Mouse (Mus musculus): ENCODE measurements at regions not wholly inside any gene's neighbourhood (a gene's known extent, or its start where the extent isn't known, plus 50 kb on each side); places are given as distances from the start of the nearest gene placed in this dataset.
A peak's percentile ranks its signal among the peaks of the same experiment; 100 is the strongest.

DNA sequence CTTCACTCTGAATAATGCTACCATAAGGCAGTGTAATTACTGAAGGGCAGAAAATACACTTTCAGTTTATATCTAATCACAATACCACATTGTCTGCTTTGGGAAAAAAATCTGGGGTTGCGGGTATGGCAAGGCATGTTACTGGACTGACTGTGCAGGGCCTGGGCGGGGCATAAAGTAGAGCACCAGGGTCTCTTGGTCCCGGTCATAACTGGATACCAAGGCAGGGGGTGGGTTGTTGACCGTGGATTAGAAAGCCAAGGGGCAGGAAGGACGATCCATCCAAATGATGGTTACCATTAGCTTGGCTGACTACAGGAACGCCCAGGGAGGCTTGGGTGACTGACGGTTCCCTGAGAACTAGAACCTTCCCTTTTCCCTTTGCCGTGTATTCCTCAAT lies 119.2 kb upstream of the Sox14 start:
- peaks cover 43% of the 10 kb centered on the region for H3K27me3 ChIP-seq (ENCODE audit: insufficient read depth, low read length)

DNA sequence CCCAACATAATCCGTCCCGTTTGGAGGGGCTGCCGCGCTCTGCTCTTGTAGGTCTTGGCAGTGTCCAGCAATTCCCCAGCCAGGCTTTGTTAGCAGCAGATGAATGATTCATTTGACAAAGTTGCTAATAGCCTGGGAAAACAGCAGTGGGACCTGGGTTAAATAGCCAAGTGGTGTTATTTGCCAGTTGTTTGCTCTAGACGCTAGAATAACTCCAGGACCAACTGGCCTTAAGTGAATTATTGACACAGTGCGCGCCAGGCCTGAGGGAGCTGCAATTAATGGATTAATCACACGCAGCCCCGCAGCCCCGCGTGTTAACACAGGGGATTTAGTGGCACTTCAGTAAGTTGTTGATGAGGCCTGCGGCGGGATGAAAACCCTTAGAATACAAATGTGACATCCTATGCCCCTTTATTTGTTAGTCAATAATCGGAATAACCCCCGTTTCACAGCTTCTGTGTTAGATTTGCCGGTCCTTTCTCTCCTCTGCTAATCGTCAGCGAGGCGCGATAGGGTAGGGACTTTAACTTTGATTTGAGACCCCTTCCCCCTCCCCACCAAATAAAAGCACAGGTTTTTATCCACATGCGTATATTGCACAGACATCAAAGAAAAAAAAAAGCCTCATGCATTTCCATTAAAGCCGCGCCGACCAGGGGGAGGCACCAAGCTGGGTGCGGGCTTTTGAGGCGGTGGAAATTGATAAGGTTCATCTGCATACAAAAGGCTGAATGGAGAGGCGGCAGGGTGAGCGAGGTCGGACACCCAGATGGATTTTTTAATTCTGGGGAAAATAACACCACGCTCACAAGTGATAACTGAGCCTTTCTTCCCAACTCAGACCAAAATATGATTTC lies 118.5 kb upstream of the Sox14 start:
- H3K4me3 ChIP-seq (ENCODE audit: low read length), result peak overlapping the region; percentile 22
- no peak overlapping the region for H3K27ac ChIP-seq (ENCODE audit: low read length)

More for the DNA sequence above, 119.2 kb upstream of the Sox14 start:
- no peak overlapping the region for H3K4me2 ChIP-seq (replicated peaks; ENCODE audit: low read depth, low read length)
- 44% methylated on average over 8 of the region's 8 CpGs for WGBS
- H3K9ac ChIP-seq (replicated peaks; ENCODE audit: low read length), result no peak overlapping the region
- H3K4me1 ChIP-seq (ENCODE audit: insufficient read depth, low read length), result peaks cover 12% of the 10 kb centered on the region
- H3K4me3 ChIP-seq (ENCODE audit: low read length), result no peak overlapping the region
- no peaks in the 10 kb centered on the region for H3K36me3 ChIP-seq (ENCODE audit: insufficient read depth, low read length)
- H3K27ac ChIP-seq (ENCODE audit: low read length), result no peak overlapping the region
- no peaks in the 10 kb centered on the region for H3K9me3 ChIP-seq (ENCODE audit: low read length)
- ATAC-seq (ENCODE audit: low FRiP score, low TSS enrichment), result no peak

DNA sequence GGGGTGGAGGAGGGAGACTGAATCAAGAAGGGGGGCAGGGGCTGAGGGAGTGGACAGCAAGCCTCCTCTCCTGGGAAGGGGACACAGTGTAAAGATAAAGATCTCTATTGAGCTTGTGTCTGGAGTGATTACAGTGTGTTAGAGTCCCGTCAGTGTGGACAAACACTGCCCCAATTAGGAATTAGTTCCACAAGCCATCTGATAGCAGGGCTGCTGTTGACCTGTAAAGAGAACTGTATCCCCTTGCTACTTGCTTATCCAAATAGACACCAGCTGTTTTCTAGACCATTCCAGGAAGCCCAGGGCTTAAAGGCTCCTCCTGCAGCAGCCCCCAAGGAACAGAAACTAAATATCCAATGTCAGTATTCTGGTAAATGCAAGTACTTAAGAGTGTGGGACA lies 111.4 kb upstream of the Sox14 start:
- Histone ChIP-seq H3K4me1 (ENCODE audit: insufficient read depth, low read length) (no peaks in the 10 kb centered on the region), H3K27me3 (ENCODE audit: insufficient read depth, low read length) (0 out of 2 replicates have a peak, but pooled peaks cover 3% of the 10 kb centered on the region), H3K4me2 (replicated peaks; ENCODE audit: low read depth, low read length) (no peak overlapping the region), H3K4me3 (ENCODE audit: low read length) (no peak overlapping the region), H3K27ac (ENCODE audit: low read length) (no peak overlapping the region), H3K9ac (replicated peaks; ENCODE audit: low read length) (no peak overlapping the region), H3K9me3 (ENCODE audit: low read length) (no peaks in the 10 kb centered on the region; the same call in 1 of the 2 replicates), H3K36me3 (ENCODE audit: insufficient read depth, low read length) (no peaks in the 10 kb centered on the region)
- no peak for ATAC-seq (ENCODE audit: low FRiP score, low TSS enrichment)
- WGBS, result 6% methylated on average over 1 of the region's 1 CpGs

More for the DNA sequence above, 118.5 kb upstream of the Sox14 start:
- H3K27me3 ChIP-seq (ENCODE audit: insufficient read depth, low read length), result peaks cover 43% of the 10 kb centered on the region
- WGBS, result 2% methylated on average over 30 of the region's 30 CpGs
- H3K9ac ChIP-seq (replicated peaks; ENCODE audit: low read length), result no peak overlapping the region
- H3K4me2 ChIP-seq (replicated peaks; ENCODE audit: low read depth, low read length), result peak overlapping the region; percentile 44
- no peaks in the 10 kb centered on the region for H3K36me3 ChIP-seq (ENCODE audit: insufficient read depth, low read length)
- no peak; the same call in 1 of the 2 replicates for ATAC-seq (ENCODE audit: low FRiP score, low TSS enrichment)
- peaks cover 12% of the 10 kb centered on the region for H3K4me1 ChIP-seq (ENCODE audit: insufficient read depth, low read length)
- H3K9me3 ChIP-seq (ENCODE audit: low read length), result no peaks in the 10 kb centered on the region

DNA sequence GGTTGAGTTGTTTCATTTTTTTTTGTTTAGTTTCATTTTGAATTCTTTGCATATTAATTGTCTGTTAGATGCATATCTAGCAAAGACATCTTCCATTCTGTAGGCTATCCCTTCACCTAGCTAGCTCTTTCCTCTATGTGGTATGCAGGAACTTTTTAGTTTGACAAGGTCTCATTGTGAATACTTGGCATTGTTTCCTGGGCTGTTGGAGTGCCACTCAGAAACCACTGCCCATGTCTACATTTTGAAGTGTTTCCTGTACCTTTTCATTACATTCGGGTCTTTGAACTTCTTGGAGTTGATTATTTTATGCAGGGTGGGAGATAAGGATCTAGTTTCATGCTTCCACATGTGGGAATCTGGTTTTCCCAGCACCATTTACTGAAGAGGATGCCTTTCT lies 104.8 kb upstream of the Sox14 start:
- H3K9ac ChIP-seq (replicated peaks; ENCODE audit: low read length), result no peak overlapping the region
- no peaks in the 10 kb centered on the region for H3K36me3 ChIP-seq (ENCODE audit: insufficient read depth, low read length)
- H3K4me2 ChIP-seq (replicated peaks; ENCODE audit: low read depth, low read length), result no peak overlapping the region
- H3K4me3 ChIP-seq (ENCODE audit: low read length), result no peak overlapping the region
- no peaks in the 10 kb centered on the region for H3K9me3 ChIP-seq (ENCODE audit: low read length)
- H3K27me3 ChIP-seq (ENCODE audit: insufficient read depth, low read length), result 0 out of 2 replicates have a peak, but pooled peaks cover 3% of the 10 kb centered on the region
- ATAC-seq (ENCODE audit: low FRiP score, low TSS enrichment), result no peak
- no peaks in the 10 kb centered on the region for H3K4me1 ChIP-seq (ENCODE audit: insufficient read depth, low read length)
- H3K27ac ChIP-seq (ENCODE audit: low read length), result no peak overlapping the region
- 68% methylated on average over 1 of the region's 1 CpGs for WGBS

DNA sequence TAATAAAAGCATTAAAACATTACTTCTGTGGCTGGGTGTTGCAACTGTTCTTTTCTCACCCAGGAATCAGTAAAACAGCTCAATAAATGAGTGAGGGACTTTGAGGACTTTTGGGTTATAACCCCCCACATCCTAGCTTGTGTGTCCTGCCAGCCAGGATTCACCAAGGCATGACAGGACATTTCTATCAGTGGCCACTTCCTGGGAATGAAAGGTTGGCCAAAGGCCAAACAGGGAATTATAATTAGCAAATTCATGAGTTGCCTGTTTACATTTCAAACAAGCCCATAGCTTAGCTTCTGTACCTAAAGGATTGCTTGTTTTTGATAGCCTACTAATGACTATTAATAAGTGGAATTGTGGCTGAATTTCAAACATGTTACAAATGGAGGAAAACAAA lies 85.6 kb upstream of the Sox14 start:
- H3K9ac ChIP-seq (replicated peaks; ENCODE audit: low read length), result no peak overlapping the region
- H3K27ac ChIP-seq (ENCODE audit: low read length), result no peak overlapping the region
- ATAC-seq (ENCODE audit: low FRiP score, low TSS enrichment), result no peak
- H3K9me3 ChIP-seq (ENCODE audit: low read length), result no peaks in the 10 kb centered on the region
- H3K36me3 ChIP-seq (ENCODE audit: insufficient read depth, low read length), result no peaks in the 10 kb centered on the region
- no peak overlapping the region for H3K4me2 ChIP-seq (replicated peaks; ENCODE audit: low read depth, low read length)
- no peaks in the 10 kb centered on the region for H3K4me1 ChIP-seq (ENCODE audit: insufficient read depth, low read length)
- H3K27me3 ChIP-seq (ENCODE audit: insufficient read depth, low read length), result no peaks in the 10 kb centered on the region
- no peak overlapping the region for H3K4me3 ChIP-seq (ENCODE audit: low read length)

DNA sequence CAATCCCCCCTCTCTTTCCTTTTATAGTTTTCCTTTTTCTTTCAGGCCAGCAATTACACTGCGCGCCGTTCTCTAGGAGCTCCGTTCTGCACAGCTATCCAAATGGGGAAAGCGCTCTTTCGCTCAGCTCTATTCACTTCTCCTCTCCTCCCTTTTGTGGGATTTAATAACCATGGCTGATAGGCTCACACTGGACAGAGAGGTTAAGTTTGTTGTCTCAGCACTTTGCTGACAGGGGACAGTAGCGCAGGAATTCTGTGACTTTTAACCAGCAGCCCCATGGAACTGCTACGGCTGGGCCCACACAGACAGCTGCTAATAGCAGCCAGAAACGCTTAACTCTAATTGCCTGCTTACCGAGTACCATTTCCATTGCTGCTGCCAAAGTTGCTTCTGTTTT lies 78.8 kb upstream of the Sox14 start:
- Histone ChIP-seq H3K36me3 (ENCODE audit: insufficient read depth, low read length) (no peaks in the 10 kb centered on the region), H3K9ac (replicated peaks; ENCODE audit: low read length) (no peak overlapping the region), H3K4me1 (ENCODE audit: insufficient read depth, low read length) (no peaks in the 10 kb centered on the region), H3K27me3 (ENCODE audit: insufficient read depth, low read length) (no peaks in the 10 kb centered on the region), H3K27ac (ENCODE audit: low read length) (no peak overlapping the region), H3K4me2 (replicated peaks; ENCODE audit: low read depth, low read length) (no peak overlapping the region), H3K4me3 (ENCODE audit: low read length) (no peak overlapping the region), H3K9me3 (ENCODE audit: low read length) (0 out of 2 replicates have a peak, but pooled peaks cover 3% of the 10 kb centered on the region)
- ATAC-seq (ENCODE audit: low FRiP score, low TSS enrichment), result no peak
- 72% methylated on average over 10 of the region's 10 CpGs for WGBS

DNA sequence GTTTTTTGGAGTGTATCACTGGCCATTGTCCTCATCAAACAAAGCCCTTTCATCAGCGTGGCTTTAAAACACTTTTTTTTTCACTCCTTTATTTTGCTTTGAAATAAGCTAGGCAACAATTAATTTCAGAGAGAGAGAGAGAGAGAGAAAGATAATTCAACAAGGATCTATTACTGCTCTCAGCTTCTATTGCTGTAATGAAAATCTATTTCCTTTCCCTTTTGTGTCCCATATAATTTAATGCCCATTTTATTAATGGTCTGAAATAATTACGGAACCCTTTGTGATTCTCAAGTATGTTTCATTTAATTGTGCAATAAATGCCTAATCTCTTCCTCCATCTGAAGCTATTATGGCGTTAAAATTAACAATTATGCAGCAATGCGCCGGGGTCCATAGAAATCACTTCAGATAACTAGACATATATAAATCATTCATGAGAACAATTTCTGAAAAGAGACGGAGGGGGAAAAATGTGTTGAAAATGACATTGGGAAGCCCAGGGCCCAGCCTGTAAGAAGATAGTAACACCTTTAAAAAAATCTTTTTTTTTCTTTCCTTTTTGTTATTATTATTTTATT lies 78.2 kb upstream of the Sox14 start:
- ATAC-seq (ENCODE audit: low FRiP score, low TSS enrichment), result no peak
- H3K9ac ChIP-seq (replicated peaks; ENCODE audit: low read length), result no peak overlapping the region
- no peaks in the 10 kb centered on the region for H3K27me3 ChIP-seq (ENCODE audit: insufficient read depth, low read length)
- 0 out of 2 replicates have a peak, but pooled peaks cover 3% of the 10 kb centered on the region for H3K9me3 ChIP-seq (ENCODE audit: low read length)
- no peaks in the 10 kb centered on the region for H3K36me3 ChIP-seq (ENCODE audit: insufficient read depth, low read length)
- WGBS, result 68% methylated on average over 6 of the region's 6 CpGs
- no peak overlapping the region for H3K4me2 ChIP-seq (replicated peaks; ENCODE audit: low read depth, low read length)
- no peak overlapping the region for H3K27ac ChIP-seq (ENCODE audit: low read length)
- H3K4me1 ChIP-seq (ENCODE audit: insufficient read depth, low read length), result no peaks in the 10 kb centered on the region
- H3K4me3 ChIP-seq (ENCODE audit: low read length), result no peak overlapping the region
